Mouse (Mus musculus): ENCODE results near the gene Plcd3. TPM values are rescaled to one million over a fixed set of nuclear protein-coding genes. Genes with fewer than 3 reads are reported as not detected.

The Plcd3 gene
- total RNA-seq (2021): 10 to 100 TPM in 1 of 2 experiments, 1 to 10 TPM in 1; 9.7 to 10.3 TPM
- long read RNA-seq, experiment 1: 0 reads
- long read RNA-seq, experiment 2, partial matches to known transcripts: 3 of 5 reads
- long read RNA-seq, experiment 2, other reads (novel, unspliced or antisense): 0 of 5 reads

DNA sequence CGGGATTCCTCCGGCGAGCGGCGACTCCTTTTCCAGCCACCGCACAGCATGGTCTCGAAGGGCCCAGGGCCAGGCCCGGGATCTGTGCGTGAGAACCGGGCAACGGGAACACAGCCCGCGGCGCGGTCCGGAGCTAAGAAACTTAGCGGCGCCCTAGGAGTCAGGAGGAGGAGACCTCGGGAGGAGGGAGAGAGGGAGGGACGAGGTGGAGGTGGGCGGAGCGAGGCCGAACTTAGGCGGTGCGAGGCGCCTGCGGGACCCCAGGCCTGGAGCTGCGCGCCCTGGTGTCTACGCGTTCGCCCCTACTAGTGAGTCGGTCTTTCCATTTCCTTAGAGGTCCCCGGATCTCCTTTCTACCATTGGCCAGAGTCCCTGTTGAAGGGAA lies at the start of gene Plcd3, which contains the start of gene Acbd4:
TSS of gene Plcd3 (minus strand) at position 178 of the 385 bp plus-strand sequence.
TSS of gene Acbd4 (plus strand) at position 202 of the 385 bp plus-strand sequence.
- peak; percentile 60 to 62 for DNase-seq (ENCODE audit: low spot score in 2 of 2)

DNA sequence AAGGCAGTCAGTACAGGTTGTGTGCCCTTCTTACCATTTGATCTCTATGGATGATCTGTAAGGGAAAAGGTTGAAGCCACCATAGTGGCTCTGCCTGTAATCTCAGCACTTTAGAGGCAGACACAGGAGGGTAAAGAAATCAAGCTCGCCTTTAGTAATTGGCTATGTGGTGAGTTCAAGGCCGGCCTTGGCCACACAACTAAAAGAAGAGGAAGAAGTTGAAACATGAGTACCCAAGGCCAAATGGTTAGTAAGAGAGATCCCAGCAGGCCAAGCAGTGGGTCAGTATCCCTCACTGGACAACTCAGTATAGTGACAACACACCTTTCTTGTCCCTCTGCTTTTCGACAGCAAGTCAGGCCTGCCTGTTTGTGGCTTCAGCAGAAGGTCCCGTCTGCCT lies 48.3 kb upstream of the Plcd3 start:
- DNase-seq (ENCODE audit: low spot score in 2 of 2): no peak

DNA sequence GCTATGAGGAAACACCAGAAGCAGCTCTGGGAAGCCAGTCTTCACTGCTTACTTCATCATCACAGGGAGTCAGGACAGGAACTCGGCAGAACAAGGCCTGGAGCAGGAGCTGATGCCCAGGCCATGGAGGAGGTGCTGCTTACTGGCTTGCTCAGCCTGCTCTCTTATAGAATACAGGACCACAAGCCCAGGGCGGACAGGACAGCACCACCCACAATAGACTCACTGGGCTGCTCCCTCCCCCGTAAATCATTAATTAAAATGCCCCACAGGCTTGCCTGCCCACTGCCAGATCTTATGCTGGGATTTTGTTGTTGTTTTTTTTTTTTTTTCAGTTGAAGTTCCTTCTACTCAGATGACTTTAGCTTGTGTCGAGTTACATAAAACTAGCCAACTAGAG lies 46.3 kb upstream of the Plcd3 start:
- no peak for DNase-seq (ENCODE audit: low spot score in 2 of 2)

DNA sequence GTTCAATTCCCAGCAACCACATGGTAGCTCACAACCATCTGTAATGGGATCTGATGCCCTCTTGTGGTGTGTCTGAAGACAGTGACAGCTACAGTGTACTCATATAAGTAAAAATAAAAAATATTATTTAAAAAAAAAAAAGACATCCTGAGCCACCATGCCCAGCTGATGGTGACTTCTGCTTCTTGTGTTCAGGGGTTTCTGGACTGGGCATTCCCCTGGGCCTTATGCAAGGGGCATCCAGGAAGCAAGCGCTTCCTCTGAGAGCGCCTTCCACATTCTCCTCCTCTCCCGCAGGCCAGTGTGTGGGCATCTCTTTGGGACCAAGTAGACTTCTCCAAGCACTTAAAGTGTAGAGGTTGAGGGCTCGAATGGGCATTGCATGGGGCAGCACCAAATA lies 44.9 kb upstream of the Plcd3 start:
- DNase-seq (ENCODE audit: low spot score in 2 of 2): no peak

DNA sequence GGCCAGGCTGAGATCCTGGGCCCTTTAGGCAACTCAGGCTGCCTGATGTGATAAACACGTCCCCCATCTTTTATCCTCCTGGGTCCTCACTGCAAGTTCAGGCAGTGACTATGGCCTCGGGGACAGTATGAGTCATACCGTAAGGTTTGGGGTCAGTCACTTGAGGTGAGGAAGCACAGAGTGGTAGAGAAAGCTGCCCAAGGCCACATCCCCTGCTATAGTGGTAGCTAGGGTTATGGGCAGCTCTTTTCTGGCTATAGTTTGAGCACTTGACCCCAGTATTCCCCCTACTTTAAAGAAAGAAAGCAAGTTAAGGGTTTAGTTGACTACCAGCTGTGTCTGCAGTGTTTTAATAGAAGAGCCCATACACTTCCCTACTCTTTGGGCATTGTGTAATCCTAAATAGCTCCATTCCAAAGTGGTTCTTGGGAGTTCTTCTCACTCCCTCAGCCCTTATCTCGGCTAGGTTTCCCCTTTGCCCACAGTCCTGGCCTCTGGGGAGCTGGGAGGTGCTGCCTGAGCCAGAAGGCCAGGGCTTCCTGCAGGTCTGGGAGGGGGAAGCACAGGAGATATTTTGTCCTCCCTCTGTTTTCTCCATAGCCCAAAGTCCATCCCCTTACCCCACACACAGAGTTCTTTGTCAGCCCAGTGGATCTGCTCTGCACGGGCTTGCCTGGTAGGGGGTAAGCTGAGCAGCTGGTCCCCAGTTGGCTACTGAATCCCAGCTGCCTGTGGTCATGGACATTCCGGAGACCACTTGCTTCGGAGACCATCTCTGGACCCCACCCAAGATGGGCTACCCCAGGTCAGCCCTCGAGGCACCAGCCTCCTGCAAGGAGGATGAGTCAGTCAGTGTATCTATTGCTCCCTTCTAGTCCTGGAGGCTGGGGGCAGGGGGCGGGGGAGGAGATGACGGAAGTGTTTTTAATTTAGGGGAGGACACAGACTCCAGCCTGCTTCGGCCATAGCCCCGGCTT lies 43.1 kb upstream of the Plcd3 start:
- DNase-seq (ENCODE audit: low spot score in 2 of 2): no peak

DNA sequence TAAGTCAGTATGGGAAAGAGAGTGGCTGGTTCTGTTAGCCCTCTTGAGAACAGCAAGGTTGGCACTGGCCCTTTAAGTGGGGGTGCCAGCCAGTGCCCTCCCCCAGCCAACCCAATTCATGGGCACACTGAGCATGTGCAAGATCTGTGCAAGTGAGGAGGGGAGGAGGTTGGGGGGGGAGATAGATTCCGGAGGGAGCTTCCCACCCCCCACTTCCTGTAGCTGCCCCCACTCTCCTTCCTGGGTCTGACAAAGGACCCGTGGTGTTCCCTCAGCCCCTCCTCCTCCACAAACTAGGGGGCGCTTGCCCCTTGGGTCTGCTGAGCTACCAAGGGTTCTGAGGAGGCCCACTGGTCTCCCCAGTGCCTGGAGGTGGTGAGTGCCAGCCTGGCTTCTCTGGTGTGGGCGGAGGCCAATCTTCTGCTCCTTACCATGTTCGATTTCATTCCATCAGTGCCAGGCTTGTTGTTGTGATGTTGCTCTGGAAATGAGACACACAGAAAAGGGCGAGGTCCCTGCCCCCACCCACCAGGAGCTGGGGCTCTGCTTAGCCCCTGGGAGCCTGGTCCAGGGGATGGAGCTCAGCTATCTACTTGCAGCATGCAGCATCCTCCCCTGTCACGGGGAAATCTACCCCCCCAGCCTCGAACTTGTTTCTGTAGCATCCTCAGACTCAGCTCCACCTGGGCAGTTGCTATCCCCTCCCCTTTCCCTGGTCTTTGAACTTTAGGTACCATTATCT lies 41.2 kb upstream of the Plcd3 start:
- peak; percentile 80 to 93 for DNase-seq (ENCODE audit: low spot score in 2 of 2)

DNA sequence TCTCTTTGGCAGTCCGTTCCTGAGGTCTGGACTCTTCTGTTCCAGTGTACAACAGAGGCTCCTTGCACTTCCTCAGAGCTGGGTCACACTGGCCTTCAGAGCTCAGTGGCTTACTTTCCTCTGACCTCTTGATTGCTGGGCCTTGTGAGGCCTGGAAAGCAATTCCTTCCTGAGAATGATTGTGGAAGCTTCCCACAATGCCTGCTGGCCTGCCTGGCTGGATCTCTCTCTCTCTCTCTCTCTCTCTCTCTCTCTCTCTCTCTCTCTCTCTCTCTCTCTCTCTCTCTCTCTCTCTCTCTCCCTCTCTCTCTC lies 40.4 kb upstream of the Plcd3 start:
- DNase-seq (ENCODE audit: low spot score in 2 of 2): no peak

DNA sequence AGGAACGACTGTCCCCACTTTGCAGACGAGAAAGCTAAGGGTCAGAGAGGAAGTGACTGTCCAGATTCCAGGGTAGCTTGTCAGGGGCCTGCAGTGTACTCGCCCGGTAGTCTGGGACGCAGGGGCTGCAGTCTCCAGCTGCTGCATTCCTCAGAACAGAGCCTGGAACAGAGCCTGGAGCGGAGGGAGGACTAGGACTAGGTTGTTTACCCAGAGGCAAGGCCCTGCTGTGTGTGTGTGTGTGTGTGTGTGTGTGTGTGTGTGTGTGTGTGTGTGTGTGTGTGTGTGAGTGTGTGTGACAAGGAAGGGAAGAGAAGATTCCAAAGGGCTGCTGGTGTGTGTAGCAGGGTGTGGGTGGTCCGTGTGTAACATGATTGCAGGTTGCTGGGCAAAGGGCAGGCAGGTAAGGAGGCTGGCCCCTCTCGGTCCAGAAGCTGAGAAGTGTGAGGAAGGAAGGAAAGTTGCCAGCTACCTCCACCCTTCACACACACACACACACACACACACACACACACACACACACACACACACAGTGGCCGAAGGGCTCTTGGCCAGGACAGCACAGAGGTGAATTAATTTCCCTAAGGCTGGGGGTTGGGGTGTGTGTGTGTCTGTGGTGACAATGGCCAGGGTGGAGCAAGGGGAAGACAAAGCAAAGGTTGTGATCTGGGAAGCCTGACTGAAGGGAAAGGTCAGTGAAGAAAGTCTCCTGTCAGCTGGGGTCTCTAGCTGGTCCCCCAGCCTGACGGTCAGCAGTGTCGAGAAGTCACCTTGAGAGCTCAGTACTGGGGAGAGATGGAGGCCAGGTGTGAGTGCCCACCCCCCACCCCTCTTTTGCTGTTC lies 39.9 kb upstream of the Plcd3 start:
- DNase-seq (ENCODE audit: low spot score in 2 of 2): no peak

DNA sequence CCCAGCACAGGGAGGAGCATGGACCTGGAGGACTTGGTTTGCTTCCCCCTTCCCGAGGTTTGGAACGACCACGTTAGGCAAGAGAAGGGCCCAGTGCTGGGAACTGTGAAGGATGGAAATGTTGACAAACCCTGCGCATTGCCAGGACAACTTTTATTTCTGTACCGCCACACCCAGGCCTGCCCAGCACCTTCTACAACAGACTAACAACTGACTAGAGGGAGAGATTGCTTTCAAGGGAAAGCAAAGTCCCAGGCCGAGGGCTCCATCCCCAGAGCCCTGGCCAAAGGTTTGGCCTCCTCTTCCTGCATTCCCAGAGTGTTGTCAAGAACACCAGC lies 39.3 kb upstream of the Plcd3 start:
- DNase-seq (ENCODE audit: low spot score in 2 of 2): no peak

DNA sequence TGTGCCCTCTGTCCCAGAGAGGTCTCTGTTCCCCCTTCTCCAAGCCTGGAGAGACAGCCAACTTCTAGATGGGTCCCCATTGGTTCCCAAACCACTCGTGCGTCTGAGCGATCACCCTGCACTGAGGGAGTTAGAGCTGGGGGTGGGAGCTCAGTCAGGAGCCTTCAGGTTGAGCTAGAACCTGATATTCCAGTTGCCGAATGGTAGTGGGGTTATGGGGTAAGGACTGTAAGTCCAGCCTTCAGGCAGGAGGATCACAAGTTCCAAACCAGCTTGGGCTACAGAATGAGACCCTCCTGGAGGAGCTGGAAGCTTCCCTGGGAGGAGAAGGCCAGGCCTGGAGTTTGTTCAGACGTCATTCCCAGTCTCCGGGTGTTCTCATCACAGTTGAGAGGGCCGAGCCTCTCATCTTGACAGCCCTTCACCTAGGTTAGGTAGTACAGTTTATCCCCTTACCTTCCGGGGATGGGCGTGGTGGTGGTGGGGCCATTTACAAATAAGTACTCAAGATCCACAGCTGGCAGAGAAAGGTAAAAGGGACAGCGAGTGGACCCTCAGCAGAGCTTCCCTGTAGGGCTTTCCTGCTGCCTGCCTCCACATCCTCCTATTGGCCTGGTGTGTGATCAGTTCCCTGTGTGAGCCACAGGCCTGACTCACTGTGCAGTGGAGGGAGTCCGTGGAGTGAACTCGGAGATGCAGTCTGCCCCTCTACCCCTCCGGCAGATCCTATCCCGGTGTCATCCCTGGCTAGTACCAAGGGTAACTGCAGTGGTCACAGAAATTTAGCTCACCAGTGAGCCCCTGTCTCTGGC lies 38.7 kb upstream of the Plcd3 start:
- DNase-seq (ENCODE audit: low spot score in 2 of 2): no peak

DNA sequence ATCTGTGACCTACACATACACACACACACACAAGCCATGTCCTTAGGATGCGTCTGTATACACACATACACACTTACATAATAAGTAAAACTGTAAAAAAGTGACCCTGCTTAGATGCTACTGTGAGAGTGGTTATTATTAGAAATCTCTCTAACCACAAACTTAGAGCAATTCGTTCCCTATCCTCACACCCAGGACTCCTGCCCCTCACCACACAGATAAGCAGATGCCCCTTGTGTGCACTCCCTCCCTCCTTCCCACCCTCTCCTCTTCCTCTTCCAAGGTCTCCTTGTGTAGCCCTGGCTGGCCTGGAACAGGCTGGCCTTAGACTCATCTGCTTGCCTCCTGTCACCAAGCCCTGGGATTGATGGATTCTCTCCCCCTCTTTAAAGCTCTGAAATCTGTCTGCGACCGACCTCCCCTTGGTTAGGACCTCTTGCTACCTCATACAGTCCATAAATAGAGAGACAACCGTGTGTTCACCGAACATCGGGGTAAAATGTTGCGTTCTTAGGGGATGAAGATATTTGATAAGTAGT lies 34.6 kb upstream of the Plcd3 start:
- DNase-seq (ENCODE audit: low spot score in 2 of 2): no peak

DNA sequence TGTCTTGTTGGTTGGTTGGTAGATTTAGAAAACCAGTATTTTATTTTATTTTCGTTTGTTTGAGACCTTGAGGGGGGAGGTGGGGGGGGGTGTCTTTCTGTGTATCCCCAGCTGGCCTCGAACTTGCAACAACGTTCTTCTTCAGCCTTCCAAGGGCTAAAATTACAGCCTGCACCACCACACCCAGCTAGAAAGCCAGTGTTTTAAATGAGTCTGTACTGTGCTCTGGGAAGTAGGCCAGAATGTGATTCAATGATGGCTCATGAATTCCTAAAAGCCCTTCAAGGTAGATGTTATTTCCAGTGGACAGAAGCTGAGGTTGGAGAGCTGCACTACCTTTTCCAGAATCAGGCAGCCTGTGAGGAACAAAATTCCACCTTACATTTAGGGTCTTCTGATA lies 32.8 kb upstream of the Plcd3 start:
- DNase-seq (ENCODE audit: low spot score in 2 of 2): no peak

DNA sequence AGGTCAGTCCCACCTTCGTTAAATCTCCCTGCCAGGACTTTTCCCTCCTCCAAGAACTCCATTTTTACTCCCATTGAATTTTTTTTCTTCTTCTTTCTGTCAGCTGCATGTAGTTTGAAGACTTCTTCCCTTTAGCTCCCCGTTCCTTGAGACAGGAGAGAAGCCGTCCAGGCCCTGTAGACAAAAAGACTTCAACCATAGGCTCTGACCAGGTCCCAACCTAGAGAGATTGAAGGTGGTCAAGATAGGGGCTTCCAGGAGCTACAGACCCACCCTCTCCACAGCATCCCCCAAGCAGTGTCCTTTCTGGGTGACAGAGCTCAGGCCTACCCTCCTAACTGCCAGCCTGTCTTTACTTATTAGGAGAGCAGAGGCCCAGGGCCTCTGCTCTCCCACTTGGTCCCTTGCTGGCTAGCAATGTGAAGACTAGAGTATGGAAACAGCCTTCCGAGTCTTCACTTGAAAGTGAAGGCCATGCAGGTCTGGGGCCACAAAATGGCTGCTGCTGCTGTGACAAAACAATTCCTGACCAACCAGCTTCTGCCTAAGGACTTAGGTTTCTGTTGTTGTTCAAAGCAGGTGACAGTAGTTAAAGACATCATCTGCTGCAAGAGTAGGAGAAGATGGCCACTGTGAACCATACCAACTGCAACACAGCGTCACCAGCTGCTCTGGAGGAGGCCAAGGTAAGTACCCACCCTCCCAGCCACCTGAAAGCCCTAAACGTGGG lies 32.2 kb upstream of the Plcd3 start:
- DNase-seq (ENCODE audit: low spot score in 2 of 2): no peak

DNA sequence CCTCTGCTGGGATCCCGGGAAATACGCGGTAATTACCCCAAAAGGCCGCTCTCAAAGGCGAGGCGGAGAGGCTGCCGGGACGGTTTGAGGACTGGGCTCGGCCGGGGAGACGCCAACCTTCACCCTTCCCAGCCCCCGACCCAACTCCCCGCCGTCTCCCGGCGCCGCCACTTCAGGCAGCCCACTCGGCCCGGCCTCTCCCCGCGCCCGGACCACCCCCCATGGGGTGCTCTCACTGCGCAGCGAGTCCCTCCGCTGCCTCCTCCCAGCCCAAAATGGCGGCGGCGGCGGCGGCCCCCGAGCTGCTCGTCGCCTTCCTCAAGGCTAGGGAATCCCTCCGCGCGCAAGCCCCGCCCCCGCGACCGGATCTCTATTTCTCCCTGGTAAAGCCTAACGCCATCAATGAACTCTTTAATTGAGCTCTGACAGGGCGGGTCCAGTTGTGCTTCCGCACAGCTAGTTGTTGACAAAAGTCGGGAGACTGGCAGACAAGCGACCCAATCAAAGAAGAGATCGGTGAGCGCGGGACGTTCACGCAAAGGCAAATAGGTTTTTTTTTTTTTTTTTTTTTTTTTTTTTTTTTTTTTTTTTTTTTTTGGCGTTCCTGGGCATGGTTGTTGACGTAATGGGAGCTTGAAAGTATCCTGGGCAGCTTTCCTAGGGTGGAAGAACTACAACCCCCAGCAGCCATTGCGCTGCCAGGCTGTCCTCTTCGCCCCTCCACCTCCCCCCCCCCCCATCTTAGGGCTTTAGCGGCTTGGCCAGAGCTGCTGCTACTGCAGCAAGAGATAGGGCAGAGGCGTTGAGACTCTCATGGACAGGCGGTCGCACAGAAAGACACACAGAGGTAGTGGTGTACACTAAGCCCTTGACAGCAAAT lies 31.4 kb upstream of the Plcd3 start:
- peak; percentile 100 for DNase-seq (ENCODE audit: low spot score in 2 of 2)

DNA sequence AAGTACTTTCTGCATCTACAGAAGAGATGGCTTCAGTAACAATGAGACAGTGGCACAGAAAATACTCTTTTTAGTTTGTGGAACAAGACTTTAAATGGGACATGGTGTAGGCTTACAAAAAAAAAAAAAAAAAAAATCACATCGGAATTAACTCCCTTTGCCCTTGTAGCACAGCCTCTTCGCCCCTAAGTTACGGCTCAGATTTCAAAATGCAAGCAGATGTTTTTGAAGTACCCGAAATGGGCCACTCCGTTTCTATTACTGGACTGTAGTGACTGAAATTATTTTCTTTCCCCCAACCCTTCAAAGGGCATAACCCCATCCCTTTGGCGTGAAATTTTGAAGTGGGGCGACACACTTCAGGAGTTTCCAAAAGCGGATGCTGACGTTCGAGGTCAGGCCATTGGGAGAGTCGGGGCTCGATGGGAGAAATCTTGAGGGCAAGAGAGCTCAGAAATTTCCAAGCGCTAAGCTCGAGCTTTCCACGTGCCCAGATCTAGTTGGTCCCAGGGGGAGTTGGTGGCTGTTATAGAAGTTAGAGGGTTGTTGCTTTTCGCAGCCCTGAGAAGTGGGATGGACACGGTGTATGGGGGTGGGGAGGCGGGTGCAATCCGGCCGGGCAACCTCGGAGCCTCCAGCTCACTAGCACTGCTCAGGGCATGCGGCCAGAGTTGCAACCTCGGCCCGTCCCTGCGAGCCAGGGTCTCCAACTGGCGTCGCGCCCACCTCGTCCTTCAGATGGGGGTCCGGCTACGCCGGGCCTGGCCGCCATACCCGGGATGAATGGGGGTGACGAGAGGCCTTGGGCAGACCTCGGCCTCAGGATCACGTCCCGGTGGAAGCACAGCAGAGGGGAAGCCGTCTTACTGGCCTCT lies 30.5 kb upstream of the Plcd3 start, which contains the start of gene Hexim2:
TSS of gene Hexim2 (plus strand) at position 729 of the 875 bp plus-strand sequence.
- peak; percentile 69 to 74 for DNase-seq (ENCODE audit: low spot score in 2 of 2)

DNA sequence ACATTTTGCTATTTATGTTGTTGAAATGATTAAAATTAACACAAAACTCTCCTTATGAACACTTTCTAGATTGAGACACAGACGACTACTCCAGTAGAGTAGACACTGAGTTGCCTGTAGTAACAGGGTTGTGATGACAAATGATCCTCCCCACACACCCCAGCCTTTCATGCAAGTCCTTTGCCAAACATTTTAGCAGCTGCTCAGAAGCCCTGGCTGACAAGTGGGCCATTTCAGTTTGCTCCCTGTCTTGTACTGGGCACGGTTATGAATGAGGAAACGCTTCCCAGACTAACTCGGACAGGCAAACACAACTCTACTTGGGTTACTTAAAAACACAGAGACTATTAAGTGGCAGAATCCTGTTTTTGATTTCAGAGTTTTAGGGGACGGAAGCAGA lies 18.9 kb upstream of the Plcd3 start:
- no peak for DNase-seq (ENCODE audit: low spot score in 2 of 2)

DNA sequence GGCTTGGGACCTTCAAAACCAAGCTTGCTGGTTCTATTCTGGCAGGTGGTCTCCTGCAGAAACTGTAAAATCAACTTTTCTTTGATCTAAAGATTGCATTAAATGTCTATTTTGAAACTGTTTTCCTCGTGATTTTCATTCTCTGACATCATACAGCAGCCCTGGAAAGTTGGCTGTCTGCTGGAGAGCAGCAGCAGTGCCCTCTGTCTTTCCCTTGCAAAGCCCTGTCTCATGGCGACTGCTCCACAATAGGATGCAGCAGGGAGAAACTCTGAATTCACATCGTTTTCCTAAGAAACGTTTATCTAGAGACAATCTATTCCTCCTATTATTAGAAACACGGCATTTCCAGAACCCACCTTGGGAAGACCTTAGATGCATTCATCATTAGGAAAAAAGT lies 18.2 kb upstream of the Plcd3 start:
- DNase-seq (ENCODE audit: low spot score in 2 of 2): no peak

Measured in layer of hippocampus, postnatal 14 days (tissue).